Mouse (Mus musculus) midbrain, embryonic 11.5 days (tissue): ENCODE results near the gene Olfr700. TPM values are rescaled to one million over a fixed set of nuclear protein-coding genes. Genes with fewer than 3 reads are reported as not detected.

ENCODE experiments used
- polyA plus RNA-seq: library from polyadenylated mRNA; unstranded; fragments of >200 nt; fragmentation: Nextera tagmentation; extraction: Ambion mirVana; gene quantifications from 2 replicates; pipeline ENCODE4 v1.2.1, GENCODE M21; 2014

The Olfr700 gene
- polyA plus RNA-seq, 1 experiment from 2014 or later, result not detected

Other genes starting within 250 kb of the Olfr700 start
- gene Olfr693, start 128.2 kb downstream of the Olfr700 start, polyA plus RNA-seq, result not detected in 2 replicates
- not detected in 2 replicates for gene Olfr694, start 117.0 kb downstream of the Olfr700 start, polyA plus RNA-seq
- gene Olfr695, start 92.4 kb downstream of the Olfr700 start, polyA plus RNA-seq, result not detected in 2 replicates
- not detected in 2 replicates for gene Olfr697, start 66.4 kb downstream of the Olfr700 start, polyA plus RNA-seq
- not detected in 2 replicates for gene Olfr698, start 53.4 kb downstream of the Olfr700 start, polyA plus RNA-seq
- not detected in 2 replicates for gene Olfr699, start 15.6 kb downstream of the Olfr700 start, polyA plus RNA-seq
- not detected in 2 replicates for gene Olfr701, start 5.3 kb upstream of the Olfr700 start, polyA plus RNA-seq
- gene Olfr702, start 25.1 kb upstream of the Olfr700 start, polyA plus RNA-seq, result not detected in 2 replicates
- gene Olfr703, start 34.5 kb upstream of the Olfr700 start, polyA plus RNA-seq, result not detected in 2 replicates
- not detected in 2 replicates for gene Olfr704, start 54.4 kb upstream of the Olfr700 start, polyA plus RNA-seq
- gene Olfr705, start 68.1 kb upstream of the Olfr700 start, polyA plus RNA-seq, result not detected in 2 replicates
- gene Olfr706, start 79.3 kb upstream of the Olfr700 start, polyA plus RNA-seq, result not detected in 2 replicates
- gene Olfr707, start 92.4 kb upstream of the Olfr700 start, polyA plus RNA-seq, result not detected in 2 replicates
- gene Olfr1532-ps1, start 99.2 kb upstream of the Olfr700 start, polyA plus RNA-seq, result not detected in 2 replicates
- gene Olfr709-ps1, start 123.4 kb upstream of the Olfr700 start, polyA plus RNA-seq, result not detected in 2 replicates
- gene Olfr710, start 139.5 kb upstream of the Olfr700 start, polyA plus RNA-seq, result not detected in 2 replicates
- not detected in 2 replicates for gene Olfr6, start 155.1 kb upstream of the Olfr700 start, polyA plus RNA-seq
- gene Olfr711, start 166.6 kb upstream of the Olfr700 start, polyA plus RNA-seq, result not detected in 2 replicates
- gene Olfr2, start 197.2 kb upstream of the Olfr700 start, polyA plus RNA-seq, result not detected in 2 replicates
- not detected in 2 replicates for gene Olfr713, start 222.3 kb upstream of the Olfr700 start, polyA plus RNA-seq